Mouse (Mus musculus) mouse trophoblast stem cell (cell line): ENCODE measurements around the gene Plaur.
"Not testable (repeated sequence)": the region's sequence is repeated elsewhere in the genome, so short reads cannot be mapped to it uniquely, and the experiment has no call there.

Experiments used
- in situ Hi-C, 2 experiments: fragments of 300-500 bp; cut with MseI, MboI; formaldehyde crosslinking; loops; 2 replicates in 1 of 2; 3 replicates in 1 of 2; pipeline ENCODE4 v1.15.1; 2025

Gene Plaur

DNA sequence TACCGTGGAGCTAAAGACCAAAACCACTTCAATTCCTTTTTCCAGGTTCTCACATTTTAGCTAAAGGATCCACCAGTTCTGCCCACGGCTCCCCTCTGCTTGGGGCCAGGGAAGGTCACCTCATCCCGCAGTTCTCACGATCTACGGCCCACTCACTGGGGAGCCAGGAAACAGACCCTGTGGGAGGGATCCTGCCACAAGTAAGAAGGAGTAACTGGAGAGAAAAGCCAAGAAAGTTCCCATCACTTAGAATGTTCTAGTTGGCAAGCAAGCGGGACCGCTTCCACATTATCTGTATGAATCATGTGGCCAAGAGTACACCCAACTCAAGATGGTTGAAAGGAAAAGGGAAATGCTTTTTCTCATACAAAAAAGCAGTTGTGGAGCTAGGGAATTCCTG, 14.6 kb downstream of the Plaur start:
- in situ Hi-C loops = no loop called here

DNA sequence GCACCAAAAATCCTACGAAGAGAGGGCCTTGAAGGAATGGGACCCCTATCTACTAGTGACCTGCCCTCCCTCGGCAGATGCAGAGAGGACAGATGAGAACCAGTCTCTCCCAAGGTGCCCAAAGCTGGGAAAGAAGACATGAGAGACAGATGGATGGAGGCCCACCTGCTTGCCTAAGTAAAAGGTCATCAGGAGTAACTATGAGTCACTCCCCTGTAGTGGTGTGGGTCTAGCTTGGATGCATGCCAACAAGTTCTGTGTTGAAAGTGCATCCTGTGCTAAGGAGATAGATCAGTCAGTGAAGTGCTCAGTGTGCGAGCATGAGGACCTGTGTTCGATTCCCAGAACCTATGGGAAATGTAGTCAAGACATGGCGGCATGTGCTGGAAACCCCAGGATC, 16.6 kb downstream of the Plaur start:
- in situ Hi-C loops = no loop called here

DNA sequence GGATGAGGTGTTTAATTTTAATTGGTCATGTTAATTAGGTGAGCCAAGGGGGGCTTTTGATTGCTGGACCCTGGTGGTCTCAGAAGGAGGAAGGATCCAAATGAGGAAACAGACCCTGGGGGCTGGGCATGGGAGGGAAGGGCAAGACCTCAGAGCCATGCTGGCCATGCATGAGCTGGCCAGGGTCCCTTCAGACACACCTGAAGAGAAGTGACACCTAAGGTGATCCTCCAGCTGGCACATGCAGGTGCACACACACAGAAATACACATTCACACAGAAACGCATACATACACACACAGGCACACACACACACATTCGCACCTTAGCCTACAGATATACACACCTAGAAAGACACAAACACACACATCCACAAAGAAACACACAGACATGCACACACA, 17.4 kb downstream of the Plaur start:
- in situ Hi-C loops = no loop called here

DNA sequence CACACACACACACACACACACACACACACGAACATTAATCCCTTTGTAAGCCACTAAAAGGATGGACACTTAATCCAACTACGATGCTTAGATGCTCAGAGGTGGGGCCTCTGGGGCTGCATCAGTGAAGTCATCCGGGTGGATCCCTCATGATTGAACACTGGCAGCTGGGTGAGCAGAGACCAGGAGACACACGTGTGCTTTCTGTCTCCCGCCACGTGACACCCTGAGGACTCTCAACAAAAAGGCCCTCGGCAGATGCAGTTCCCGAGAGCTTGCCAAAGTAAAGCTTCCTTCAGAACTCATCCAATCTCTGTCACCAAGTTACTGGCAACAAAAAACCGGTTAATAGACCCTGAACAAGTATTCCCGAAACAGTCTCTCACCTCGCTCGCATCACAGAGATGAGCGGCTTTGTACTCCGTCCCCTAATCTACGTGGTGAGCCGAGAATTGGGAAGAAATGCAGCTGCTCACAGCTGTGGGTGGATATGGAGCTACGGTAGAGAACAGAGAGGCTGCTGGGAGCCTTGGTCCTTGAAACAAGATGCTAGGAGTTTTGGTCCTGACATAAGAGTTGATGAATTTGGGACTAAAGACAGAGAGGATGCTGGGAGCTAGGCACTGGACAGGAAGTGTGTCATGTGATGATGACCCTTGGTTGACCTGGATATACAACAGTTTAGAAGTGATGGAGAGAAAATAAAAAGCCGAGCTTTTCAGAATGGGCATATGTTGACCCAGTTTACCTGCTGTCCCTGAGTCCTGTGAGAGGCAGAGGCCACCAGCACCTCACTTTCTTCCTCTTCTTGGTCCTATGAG, 18.0 kb downstream of the Plaur start:
- in situ Hi-C loops = no loop called here

DNA sequence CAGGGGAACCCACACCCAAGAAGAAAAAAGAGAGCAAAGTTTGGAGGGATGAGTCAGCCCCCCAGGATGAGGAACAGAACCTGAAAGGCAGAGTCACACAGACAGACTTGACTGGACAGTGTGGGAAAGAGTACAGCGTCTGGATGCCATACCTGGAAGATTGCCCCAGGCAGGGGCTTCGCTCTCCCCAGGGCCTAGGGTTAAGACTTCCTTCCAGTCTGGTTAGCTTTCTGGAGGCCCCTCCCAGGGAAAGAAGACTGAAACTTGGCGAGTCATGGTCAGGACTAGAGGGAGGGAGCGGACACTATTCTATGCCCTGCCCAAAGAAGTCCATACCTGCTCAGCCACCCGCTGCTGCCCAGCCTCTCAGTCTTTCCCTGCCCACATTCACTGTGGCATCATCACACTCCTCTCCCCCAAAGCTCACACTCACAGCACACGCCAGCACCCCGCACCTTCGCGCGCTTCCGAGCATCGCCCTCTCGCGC, 18.7 kb downstream of the Plaur start:
- in situ Hi-C loops = no loop called here

DNA sequence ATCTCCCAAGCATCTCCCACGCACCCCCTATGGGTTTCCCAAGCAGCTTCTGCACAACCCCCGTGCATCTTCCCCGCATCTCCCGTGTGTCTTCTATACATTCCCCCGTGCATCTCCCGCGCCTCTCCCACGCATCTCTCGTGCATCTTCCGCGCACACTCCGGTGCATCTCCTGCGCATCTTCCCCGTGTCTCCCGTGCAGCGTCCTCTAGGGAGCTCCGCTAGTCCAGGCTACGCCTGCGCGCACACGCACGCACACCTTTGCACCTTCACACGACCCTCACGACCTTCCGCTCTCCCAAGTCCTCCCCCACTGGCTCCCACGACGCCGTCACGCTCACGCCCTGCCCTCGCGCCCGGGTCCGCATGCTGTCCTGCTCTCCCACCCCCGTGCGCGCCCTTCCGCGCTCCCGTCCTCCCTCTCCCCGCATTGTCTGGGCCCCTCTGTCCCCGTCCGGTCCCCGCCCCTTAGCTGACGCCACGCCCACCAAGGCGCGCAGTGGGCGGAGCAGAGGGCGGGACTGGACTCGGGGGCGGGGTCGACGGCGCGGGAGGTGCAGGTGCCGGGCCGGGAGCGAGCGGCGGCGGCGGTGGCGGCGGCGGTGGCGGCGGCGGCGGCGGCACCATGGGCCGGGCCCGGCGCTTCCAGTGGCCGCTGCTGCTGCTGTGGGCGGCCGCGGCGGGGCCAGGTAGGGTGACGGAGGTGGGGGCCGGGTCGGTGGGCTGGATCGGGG, 19.4 kb downstream of the Plaur start, which contains the start of gene Cadm4:
TSS of gene Cadm4 (plus strand) at position 550 of the 734 bp plus-strand sequence.
- in situ Hi-C loops = no loop called here

DNA sequence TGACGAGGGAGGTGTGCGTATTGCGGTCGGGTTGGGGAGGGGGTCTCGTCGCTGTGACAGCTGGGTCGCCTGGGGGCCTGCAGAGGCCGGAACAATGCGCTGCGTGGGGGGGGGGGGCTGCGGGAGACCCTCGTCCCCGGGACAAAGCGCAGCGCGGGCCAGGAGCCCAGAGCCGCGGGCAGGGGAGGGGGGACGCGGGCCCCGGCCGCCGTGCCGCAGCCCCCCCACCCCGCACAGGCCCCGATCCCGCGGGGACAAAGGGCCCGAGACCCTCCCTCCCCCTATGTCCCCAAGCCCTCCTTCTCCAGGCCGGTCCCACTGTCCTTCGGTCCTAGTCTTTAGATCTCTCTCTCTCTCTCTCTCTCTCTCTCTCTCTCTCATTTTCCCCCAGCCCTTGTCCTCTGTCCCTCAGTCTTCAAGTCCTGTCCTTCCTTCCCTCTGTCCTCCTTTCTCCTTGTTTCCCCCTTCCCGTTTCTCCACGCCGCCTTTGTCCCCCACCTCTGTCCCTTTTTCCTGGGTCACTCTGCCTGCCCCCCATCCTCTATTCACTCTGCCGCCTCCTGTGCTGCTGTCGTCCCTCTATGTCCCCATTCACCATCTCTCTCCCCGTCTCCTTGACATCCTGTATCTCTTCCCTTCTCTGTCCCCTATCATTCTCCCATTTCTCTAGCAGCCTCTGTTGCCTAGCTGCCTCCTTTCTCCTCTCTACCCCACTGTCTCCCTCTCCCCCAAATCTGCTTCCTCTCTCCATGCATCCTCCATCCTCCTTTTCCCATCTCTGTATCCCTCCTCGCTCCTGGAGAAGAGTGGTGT, 20.1 kb downstream of the Plaur start:
- in situ Hi-C loops = no loop called here

DNA sequence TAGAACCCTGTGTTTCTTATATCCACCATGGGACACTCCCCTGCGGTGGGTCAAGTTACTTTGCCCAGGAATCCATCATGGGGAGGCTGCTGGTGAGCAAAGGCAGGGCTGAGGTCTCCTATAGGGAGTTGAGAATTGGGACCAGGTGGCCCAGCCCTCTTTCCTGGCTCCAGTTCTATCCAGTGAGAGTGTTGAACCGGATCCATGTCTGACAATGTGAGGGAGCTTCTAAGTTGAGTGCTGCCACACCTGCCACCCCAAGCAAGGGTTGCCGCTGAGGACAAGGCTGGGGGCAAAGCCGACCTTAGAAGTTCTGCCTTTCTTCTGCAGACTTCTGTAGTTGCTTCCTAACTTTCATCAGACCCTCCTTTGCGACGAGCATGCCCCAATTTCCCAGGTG, 21.0 kb downstream of the Plaur start:
- in situ Hi-C loops = not testable (repeated sequence)

DNA sequence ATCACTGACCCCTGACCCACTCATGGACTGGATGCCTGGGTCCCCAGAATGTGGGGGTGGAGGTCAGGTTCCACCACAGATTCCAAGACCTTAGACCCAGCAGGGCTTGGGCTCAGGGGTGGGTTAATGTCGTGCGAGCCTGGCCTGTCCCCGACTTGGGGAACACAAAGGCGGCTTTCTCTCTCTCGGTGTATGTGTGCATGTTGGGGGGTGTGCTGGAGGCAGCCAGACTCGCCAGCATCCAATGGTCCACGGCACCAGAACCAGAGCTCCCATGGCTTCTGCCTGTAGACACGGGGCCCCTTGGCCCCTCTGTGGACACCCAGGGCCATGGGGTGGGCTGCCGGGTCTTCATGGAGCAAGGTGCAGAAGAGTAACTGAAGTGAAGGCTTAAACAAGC, 23.2 kb downstream of the Plaur start:
- in situ Hi-C loops = no loop called here

DNA sequence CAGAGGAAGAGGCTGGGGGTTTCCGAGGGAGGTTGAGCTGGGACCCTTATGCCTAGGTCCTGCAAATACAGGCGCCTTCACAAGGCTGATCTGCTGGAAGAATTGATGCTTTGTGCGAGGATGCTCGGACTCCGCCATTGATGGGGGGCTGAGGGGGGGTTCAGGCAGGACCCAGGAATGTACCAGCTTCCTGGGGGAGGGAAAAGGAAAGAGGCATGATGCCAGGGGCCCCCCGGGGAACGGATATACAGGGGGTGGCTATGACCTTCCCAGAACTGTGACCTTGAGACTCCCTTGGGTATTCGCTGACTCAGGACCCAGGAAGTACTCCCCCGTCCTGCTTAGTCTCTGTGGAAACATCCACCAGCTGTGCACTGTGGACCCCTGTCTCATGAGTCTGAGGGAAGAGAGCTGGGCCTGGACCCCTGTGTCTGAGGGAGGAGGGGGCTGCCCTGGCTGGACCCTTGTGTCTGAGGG, 24.4 kb downstream of the Plaur start:
- in situ Hi-C loops = no loop called here

DNA sequence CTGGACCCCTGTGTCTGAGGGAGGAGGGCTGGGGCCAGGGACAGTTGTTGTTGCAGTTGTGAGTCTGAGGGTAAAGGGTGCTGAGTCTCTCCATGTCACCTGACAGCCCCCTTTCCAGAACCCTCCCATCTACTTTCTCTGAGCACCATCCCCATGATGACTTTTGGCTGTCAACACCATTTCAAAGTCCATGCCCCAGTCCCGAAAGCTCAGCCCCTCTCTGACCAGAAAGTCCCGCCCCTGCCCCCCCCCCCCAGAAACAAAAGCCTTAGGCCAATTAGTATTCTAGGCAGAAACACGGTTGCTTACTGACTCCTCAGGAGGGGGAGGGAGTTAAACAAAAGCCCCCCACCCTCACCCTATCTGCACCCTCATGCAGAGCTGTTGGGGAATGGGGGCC, 25.1 kb downstream of the Plaur start:
- in situ Hi-C loops = no loop called here

DNA sequence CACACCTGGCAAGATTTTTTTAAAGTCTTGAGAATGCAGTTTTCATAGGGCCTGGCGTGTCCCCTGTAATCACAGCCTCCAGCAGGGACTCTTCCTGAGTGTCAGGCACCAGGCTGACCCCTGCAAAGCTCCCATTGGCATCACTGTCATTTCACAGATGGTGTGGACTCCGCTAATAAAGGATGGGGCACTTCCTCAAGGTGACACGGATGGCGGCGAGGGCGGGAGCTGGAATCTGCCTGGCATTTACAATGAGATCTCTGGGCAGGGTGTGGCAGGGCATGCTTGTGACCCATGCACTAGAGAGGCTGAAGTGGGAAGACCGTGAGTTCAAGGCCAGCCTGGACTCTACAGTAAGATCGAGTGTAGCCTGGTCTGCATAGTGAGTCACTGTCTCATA, 26.0 kb downstream of the Plaur start:
- in situ Hi-C loops = no loop called here

DNA sequence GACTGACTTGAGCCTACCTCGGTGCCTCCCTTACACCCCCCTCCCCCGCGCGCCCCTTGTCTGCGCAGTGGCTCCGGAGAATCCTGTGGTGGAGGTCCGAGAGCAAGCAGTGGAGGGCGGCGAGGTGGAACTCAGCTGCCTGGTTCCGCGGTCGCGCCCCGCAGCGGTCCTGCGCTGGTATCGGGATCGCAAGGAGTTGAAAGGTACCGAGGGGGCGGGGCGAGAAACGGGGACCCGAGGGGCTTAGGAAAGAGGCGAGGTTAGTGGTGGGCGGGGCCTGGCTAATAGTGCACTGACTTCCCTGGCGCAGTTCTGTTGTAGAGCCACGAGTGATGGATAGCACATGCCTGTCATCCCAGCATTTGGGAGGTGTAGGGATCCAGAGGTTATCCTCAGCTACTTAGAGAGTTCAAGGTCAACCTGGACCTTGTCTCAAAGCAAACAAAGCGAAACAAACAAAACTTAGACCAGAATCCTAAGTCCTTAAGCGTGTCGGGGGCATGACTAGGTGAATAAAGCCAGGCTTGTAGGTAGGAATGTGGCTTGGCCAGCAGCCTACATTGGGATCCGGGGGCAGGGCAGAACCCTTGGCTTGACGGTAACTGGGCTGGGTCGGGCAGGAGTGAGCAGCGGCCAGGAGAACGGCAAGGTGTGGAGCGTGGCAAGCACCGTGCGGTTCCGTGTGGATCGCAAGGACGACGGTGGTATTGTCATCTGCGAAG, 37.7 kb downstream of the Plaur start:
- in situ Hi-C loops = no loop called here

DNA sequence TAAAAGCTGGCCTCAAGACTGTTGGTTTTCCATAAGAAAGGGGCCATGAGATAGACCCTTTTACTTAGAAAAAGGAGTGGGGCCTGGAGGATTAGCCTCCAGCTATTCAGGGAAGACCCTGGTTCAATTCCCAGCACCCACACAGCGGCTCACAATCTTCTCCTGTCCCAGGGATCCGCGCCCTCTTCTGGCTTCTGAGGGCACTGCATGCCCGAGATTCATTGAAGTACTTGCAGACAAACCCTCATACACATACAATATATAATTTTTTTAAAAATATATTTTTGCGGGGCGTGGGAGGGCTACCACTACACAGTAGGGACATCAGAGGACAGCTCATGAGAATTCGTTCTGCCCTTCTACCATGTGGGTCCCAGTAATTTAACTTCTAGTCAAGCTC, 38.6 kb downstream of the Plaur start:
- in situ Hi-C loops = no loop called here

DNA sequence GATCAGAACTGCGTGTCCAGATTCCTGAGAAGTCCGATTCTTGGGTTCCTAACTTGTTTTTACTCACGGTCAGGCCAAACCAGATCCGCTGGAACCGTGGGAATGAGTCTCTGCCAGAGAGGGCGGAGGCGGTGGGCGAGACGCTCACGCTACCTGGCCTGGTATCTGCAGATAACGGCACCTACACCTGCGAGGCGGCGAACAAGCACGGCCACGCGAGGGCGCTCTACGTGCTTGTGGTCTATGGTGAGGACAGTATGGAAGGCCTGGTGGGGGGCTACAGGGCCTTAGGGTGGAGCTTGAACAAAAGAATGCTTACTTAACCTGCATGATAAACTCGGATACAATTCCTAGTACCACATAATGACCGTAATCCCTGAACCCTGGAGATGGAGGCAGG, 39.2 kb downstream of the Plaur start:
- in situ Hi-C loops = no loop called here

DNA sequence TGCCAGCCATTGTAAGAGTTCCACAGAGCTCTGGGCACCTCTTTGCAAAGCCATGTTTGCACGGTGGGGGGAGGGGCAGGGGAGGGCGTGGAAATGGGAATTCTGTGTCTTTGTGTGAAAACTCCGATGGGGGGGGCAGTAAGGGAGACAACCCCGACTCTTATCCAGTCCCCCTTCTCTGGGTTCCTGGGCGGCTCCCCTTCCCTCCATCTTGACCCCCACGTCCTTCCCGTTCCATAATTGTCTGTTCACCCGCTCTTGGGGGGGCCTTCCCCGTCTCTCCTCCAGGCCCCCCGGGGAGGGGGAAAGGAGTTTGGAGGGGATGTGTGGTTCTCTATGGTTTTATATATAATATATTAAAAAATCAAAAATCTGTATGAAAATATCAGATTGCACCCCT, 41.7 kb downstream of the Plaur start:
- in situ Hi-C loops = no loop called here

DNA sequence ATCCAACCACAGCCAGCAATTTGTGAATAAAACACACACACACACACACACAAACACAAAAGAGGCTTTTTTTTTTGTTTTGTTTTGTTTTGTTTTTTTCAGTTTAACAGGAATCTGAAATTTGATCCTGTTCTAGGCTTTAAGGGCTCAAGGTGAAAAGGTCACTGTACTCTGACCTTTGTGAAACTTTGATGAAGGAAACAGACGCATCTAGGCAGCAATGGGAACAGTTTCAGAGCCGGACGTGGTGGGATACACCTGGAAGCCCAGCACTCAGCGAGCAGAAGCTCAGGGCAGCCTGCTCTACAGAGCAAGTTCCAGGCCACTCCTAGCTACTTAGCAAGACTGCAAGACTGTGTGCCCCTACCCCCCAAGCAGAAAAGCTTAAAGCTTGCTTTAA, 42.6 kb downstream of the Plaur start:
- in situ Hi-C loops = no loop called here

DNA sequence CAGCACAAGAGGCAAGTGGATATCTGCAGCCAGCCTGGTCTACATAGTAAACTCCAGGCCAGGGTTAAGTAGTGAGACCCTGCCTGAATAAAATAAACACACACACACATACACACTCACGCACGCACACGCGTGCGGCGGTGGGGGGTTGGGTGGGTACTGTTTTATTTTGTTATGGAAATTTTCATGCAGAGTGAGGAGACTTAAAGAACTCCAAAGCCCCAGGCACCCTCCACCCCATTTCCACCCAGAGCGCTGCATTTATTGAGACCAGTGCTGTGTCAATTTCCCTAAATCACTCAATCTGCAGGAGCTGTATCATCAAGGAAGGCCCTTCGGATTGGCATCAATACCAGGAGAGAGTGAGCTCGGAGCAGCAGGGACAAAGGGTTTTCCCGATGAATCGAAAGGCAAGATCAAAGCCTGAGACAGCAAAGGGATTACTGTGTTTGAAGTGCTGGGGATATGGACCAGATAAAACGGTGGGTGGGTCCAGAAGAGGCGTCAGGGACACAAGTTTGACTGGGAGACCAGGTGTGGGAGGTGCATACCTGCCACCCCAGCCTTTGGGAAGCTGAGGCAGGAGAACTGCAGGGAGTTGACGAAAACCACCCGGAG, 43.3 kb downstream of the Plaur start:
- in situ Hi-C loops = no loop called here

DNA sequence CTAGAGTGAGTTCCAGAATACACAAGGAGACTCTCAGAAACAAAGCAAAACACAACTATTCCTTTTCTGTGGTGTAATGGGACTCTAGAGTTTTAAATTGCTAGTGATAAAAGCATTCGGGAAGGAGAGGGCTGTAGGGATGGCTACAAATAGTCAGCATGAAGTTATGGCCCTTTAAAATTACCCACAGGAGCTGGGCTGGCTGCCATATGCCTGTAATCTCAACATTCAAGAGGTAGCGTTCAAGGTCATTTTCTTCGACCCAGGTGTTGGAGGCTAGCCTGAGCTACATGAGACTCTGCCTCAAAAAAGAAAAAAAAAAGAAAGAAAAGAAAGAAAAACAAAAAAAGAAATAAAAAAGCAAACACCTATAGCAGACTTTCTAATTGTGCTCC, 43.8 kb downstream of the Plaur start:
- in situ Hi-C loops = no loop called here

DNA sequence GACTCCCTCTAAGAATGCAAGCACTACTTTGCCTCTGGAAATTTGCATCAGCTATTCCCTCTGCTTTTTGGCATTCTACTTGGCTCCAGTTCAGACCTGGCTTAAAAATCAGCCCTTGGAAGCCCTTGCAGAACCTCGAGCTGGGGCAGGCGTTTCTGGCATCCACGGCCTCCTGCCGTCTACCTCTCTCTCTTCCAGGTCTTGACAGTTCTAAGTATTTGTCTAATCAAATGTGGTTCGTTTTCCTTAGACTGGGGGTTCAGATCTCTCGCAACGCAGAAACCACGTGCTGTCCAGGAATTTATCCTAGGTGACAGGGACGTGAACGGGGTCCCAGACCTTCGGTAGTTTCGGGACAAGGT, 44.2 kb downstream of the Plaur start:
- in situ Hi-C loops = no loop called here
